Mouse (Mus musculus) embryonic facial prominence, embryonic 15.5 days (tissue): ENCODE data around the gene Cfd. TPM values are rescaled to one million over a fixed set of nuclear protein-coding genes. Genes with fewer than 3 reads are reported as not detected.

Experiments
- ATAC-seq: fragments of 200-750 bp; cut with Nextera tagmentation; 2 replicates; pipeline ENCODE4 v1.8.0; 2017; ENCODE audit warnings: low read depth, moderate TSS enrichment; ENCODE audit not compliant: insufficient number of reproducible peaks, low FRiP score, low TSS enrichment
- H3K27ac ChIP-seq: fragments of 300-500 bp; sonication (generic); replicated peaks from 2 replicates; pipeline ENCODE4 v1.5.1; 2015; ENCODE audit warnings: mild to moderate bottlenecking, inconsistent platforms
- H3K27me3 ChIP-seq: fragments of 300-500 bp; sonication (generic); 2 replicates; pipeline ENCODE4 v1.6.1; 2015; ENCODE audit warnings: inconsistent platforms
- H3K36me3 ChIP-seq: fragments of 300-500 bp; sonication (generic); 2 replicates; pipeline ENCODE4 v1.6.1; 2015; ENCODE audit warnings: mild to moderate bottlenecking, inconsistent platforms
- H3K4me1 ChIP-seq: fragments of 300-500 bp; sonication (generic); 2 replicates; pipeline ENCODE4 v1.6.1; 2015; ENCODE audit warnings: inconsistent platforms
- H3K4me2 ChIP-seq: fragments of 300-500 bp; sonication (generic); replicated peaks from 2 replicates; pipeline ENCODE4 v1.6.1; 2015; ENCODE audit warnings: mild to moderate bottlenecking, inconsistent platforms
- H3K4me3 ChIP-seq: fragments of 300-500 bp; sonication (generic); replicated peaks from 2 replicates; pipeline ENCODE4 v1.5.1; 2015; ENCODE audit warnings: mild to moderate bottlenecking, inconsistent platforms
- H3K9ac ChIP-seq: fragments of 300-500 bp; sonication (generic); 2 replicates; pipeline ENCODE4 v1.6.1; 2015; ENCODE audit warnings: inconsistent platforms
- H3K9me3 ChIP-seq: fragments of 300-500 bp; sonication (generic); replicated peaks from 2 replicates; pipeline ENCODE4 v1.6.1; 2016; ENCODE audit warnings: inconsistent platforms
- WGBS: fragments of 180-500 bp; shearing (Covaris S2); methylation state at CpG from one replicate; pipeline ENCODE4 v1.1.7; 2015; 5-methylcytosine and 5-hydroxymethylcytosine counted together
- polyA plus RNA-seq: library from polyadenylated mRNA; unstranded; fragments of >200 nt; fragmentation: Nextera tagmentation; extraction: Ambion mirVana; gene quantifications from 2 replicates; pipeline ENCODE4 v1.2.1, GENCODE M21; 2015

Cfd gene
- polyA plus RNA-seq, 1 experiment from 2014 or later: not detected

DNA sequence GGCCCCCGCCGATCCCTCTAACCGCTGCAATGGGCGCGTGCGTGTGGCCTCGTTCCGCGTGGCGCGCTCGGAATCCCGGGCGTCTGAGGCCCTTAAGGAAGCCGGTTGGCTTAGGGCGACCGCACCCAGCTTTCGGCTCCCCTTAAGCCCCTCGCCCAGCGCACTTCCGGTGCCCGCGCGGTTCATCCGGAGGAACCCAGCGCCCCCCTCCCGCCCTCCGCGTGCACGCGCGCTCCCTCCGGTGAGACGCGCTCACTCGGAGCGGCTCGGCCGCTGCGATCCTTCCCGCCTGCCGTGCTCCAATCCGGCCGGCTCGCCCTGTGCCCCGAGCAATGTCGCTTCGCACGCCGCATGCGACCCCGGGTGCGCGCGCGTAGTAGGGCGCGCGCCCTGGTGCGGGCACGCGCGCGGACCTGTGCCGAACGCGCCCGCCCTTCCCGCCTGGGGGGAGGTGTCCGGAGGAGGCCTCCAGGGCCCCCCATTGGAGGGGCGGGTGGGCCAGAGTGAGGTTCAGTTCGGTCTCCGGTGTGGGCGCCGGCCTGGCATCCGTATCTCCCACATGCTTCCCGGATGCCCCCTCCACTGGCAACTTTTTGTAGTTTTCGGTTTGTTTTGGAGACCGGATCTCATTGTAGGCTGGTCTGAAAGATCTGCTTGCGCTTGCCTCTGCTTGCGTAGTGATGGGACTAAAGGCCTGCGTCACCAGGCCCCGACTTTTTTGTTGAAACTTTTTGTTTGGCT is 35.7 kb upstream of the Cfd start:
- peak; percentile 6; the same call in 1 of the 2 replicates for ATAC-seq
- H3K4me2 ChIP-seq: peak overlapping the region; percentile 91
- no peaks in the 10 kb centered on the region for H3K9me3 ChIP-seq
- H3K9ac ChIP-seq: peak overlapping the region; percentile 100
- peak overlapping the region; percentile 97 for H3K4me3 ChIP-seq
- peak overlapping the region; percentile 100 for H3K27ac ChIP-seq
- peaks cover 28% of the 10 kb centered on the region for H3K36me3 ChIP-seq
- WGBS: under 1% methylated on average over 83 of the region's 83 CpGs
- H3K4me1 ChIP-seq: peaks cover 71% of the 10 kb centered on the region
- no peaks in the 10 kb centered on the region for H3K27me3 ChIP-seq

DNA sequence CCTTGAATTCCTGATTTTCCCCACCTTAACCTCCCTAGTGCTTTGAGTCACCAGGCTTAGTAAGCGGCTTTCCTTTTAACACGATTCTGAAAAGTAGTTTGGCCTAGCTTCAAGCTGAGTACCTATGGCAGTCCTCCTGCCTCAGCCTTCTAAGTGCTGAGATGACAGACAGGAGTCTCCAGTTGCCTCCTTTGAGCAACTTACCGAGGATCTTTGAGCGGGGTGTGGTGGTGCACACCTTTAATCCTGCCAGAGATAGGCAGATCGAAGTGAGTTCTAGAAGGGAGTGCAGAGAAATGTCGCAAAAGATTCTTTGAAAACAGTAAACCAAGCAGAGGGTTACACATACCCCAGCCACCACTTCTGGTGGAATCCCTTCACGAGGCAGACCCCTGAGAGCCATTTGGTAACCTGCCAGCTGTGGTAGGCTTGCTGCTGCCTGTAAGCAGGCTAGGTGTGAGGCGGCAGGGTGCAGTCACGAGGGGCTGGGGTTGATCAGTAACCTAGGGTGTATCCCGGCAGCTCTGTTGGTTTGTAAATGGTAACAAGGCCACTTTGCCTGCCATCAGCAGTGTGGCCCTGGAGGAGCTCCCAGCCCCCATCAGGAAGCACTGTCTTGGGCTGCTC is 35.0 kb upstream of the Cfd start:
- peak overlapping the region; percentile 91 for H3K4me2 ChIP-seq
- H3K27me3 ChIP-seq: no peaks in the 10 kb centered on the region
- H3K9me3 ChIP-seq: no peaks in the 10 kb centered on the region
- H3K9ac ChIP-seq: peak overlapping the region; percentile 100
- WGBS: under 1% methylated on average over 10 of the region's 10 CpGs
- peaks cover 75% of the 10 kb centered on the region for H3K4me1 ChIP-seq
- peak overlapping the region; percentile 97 for H3K4me3 ChIP-seq
- no peak for ATAC-seq
- peak overlapping the region; percentile 100 for H3K27ac ChIP-seq
- peaks cover 35% of the 10 kb centered on the region for H3K36me3 ChIP-seq

DNA sequence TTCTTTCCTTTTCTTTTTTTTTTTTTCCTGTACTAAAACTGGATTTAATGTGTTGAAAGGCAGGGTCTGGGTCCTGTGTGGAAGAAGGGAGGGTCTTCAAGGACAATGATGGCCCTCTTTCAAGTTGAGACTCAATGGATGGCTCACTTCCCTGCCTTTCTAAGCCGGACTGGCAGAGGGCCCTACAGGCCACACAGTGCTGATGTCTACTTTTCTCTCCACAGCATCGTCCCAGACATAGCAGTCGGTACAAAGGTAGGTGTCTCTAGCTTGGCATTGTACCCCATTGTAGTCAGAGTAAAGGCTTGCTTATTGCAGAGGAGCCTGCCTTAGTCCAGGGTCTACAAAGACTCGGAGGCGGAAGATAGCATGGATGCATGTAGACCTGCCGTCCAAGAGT is 34.4 kb upstream of the Cfd start:
- 28% methylated on average over 6 of the region's 6 CpGs for WGBS
- Histone ChIP-seq H3K9ac (peak overlapping the region; percentile 100), H3K27ac (peak overlapping the region; percentile 100), H3K4me3 (peak overlapping the region; percentile 97), H3K36me3 (peaks cover 41% of the 10 kb centered on the region), H3K4me2 (peak overlapping the region; percentile 91), H3K27me3 (no peaks in the 10 kb centered on the region), H3K9me3 (no peaks in the 10 kb centered on the region), H3K4me1 (peaks cover 75% of the 10 kb centered on the region)
- ATAC-seq: no peak

DNA sequence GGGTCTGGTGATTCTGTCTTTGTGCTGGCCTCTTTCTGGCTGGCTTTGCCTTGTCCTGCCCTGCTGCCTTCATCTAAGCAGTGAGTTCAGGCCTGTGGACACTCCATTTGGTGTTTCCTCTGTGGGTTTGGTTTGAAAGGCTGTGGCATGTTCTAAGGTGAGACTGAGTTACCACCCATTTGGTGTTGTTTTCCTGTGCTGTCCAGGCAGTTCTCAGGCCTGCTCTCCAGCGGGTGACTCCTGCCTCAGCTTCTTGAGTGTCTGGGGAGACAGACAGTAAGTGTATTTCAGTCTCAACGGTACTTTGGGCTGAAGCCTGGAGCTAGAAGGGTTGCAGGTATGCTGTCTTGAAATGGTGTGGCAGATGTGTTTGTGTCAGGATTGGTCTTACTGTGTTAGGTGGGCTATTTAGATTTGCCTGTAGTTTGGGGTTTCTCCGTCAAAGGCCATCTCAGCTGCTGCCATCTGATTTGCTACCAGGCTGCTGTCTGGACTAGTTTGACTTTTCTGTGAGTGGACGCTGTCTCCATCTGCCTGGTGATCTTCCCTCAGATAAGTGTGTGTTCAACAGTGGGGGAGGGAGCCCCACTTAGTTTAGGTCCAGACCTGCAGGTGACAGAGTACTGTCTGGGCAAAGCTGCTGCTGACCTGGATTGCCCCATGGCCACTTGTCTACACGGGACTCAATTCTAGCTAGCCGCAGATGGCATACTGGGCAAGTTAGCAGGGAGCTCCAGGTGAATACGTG is 33.8 kb upstream of the Cfd start:
- no peak for ATAC-seq
- 37% methylated on average over 7 of the region's 7 CpGs for WGBS
- Histone ChIP-seq H3K4me1 (peaks cover 74% of the 10 kb centered on the region), H3K36me3 (peaks cover 47% of the 10 kb centered on the region), H3K27ac (peak overlapping the region; percentile 100), H3K9me3 (no peaks in the 10 kb centered on the region), H3K4me2 (peak overlapping the region; percentile 91), H3K27me3 (no peaks in the 10 kb centered on the region), H3K9ac (peak overlapping the region; percentile 100), H3K4me3 (peak overlapping the region; percentile 97)

DNA sequence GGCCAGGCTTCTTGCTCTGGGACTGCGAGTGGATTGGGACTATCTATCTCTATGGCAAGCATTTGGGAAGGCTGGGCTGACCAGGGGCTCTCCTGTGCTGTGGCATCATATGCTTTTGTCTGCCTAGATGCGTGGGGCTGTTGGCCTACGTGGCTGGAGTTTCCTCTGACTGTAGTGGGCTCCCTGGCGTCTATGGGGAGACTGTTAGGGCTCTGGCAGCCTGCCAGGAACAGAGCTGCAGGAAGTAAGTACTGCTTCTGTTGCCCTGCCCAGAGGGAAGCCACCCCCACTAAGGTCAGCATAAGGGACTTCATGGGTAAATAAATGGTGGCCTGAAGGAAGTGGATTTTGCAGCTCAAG is 33.2 kb upstream of the Cfd start:
- Histone ChIP-seq H3K27me3 (no peaks in the 10 kb centered on the region), H3K4me1 (peaks cover 74% of the 10 kb centered on the region), H3K4me2 (peak overlapping the region; percentile 91), H3K27ac (peak overlapping the region; percentile 69), H3K9me3 (no peaks in the 10 kb centered on the region), H3K36me3 (peaks cover 53% of the 10 kb centered on the region), H3K9ac (peak overlapping the region; percentile 100; the same call in 1 of the 2 replicates), H3K4me3 (peak overlapping the region; percentile 97)
- 12% methylated on average over 4 of the region's 4 CpGs for WGBS
- no peak for ATAC-seq

DNA sequence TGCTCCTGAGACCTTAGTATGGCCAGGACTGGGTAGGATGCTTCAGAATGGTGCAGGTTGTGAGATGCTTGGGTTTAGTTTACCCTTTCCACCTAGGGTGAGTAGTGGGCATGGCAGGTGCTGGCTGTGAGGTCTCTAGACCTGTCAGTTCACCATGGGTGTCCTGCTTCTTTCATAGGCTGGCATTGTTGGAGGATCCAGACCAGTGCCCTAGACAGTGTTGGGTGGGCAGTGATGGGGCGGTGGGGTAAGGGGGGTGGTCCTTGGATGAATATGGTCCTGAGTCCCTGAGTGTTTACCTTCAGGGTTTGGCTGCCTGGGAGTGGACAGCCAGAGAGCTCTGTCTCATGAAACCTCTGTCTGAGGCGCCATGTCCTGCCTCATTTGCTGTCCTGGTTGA is 32.8 kb upstream of the Cfd start:
- Histone ChIP-seq H3K4me1 (peaks cover 71% of the 10 kb centered on the region), H3K4me3 (peak overlapping the region; percentile 97), H3K9ac (0 out of 2 replicates have a peak overlapping the region, but pooled peaks have one; percentile 100), H3K9me3 (no peaks in the 10 kb centered on the region), H3K36me3 (peaks cover 57% of the 10 kb centered on the region), H3K27ac (peak overlapping the region; percentile 69), H3K4me2 (peak overlapping the region; percentile 91), H3K27me3 (no peaks in the 10 kb centered on the region)
- no peak for ATAC-seq
- 63% methylated on average over 2 of the region's 2 CpGs for WGBS

DNA sequence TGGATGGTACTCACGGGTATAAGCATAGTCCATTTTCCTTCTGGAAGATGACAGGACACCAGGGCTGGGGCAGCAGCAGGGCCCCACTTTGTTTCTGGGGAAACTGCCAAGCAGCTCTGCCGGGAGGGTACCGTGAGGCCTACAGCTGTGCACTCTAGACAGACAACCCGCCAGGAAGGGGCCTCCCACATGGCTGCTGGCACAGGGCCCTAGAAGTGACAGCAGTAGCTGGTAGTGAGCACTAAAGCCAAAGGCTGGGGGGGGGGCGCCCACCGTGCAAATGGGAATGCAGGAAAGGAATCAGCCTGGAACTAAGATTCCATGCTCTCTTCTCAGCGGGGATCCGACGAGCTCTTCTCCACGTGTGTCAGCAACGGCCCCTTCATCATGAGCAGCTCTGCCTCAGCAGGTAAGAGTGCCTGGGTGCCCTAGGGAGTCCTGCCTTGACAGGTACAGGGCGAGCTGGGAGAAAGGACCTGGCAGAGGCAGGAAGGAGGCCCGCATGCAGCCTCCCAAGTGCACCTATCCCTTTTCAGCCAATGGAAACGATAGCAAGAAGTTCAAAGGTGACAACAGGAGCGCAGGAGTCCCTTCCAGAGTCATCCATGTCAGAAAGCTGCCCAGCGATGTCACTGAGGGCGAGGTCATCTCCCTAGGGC is 32.1 kb upstream of the Cfd start:
- no peaks in the 10 kb centered on the region for H3K27me3 ChIP-seq
- H3K4me1 ChIP-seq: peaks cover 66% of the 10 kb centered on the region
- ATAC-seq: no peak
- no peaks in the 10 kb centered on the region for H3K9me3 ChIP-seq
- H3K9ac ChIP-seq: 0 out of 2 replicates have a peak overlapping the region, but pooled peaks have one; percentile 100
- H3K4me2 ChIP-seq: peak overlapping the region; percentile 91
- peak overlapping the region; percentile 69 for H3K27ac ChIP-seq
- 26% methylated on average over 17 of the region's 17 CpGs for WGBS
- H3K4me3 ChIP-seq: peak overlapping the region; percentile 97
- peaks cover 64% of the 10 kb centered on the region for H3K36me3 ChIP-seq

DNA sequence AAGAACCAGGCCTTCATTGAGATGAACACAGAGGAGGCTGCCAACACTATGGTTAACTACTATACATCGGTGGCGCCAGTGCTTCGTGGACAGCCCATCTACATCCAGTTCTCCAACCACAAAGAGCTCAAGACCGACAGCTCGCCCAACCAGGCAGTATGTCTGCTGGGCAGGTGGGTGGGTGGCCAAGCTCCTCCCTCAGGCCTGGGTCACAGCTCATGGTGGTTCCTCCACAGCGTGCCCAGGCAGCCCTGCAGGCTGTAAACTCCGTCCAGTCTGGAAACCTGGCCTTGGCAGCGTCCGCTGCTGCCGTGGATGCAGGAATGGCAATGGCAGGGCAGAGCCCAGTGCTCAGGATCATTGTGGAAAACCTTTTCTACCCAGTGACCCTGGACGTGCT is 31.5 kb upstream of the Cfd start:
- ATAC-seq: no peak
- H3K9ac ChIP-seq: no peak overlapping the region
- no peak overlapping the region for H3K4me2 ChIP-seq
- peaks cover 68% of the 10 kb centered on the region for H3K36me3 ChIP-seq
- H3K9me3 ChIP-seq: no peaks in the 10 kb centered on the region
- H3K27ac ChIP-seq: peak overlapping the region; percentile 69; the same call in 1 of the 2 replicates
- WGBS: 72% methylated on average over 11 of the region's 11 CpGs
- peaks cover 66% of the 10 kb centered on the region for H3K4me1 ChIP-seq
- no peaks in the 10 kb centered on the region for H3K27me3 ChIP-seq
- H3K4me3 ChIP-seq: no peak overlapping the region

DNA sequence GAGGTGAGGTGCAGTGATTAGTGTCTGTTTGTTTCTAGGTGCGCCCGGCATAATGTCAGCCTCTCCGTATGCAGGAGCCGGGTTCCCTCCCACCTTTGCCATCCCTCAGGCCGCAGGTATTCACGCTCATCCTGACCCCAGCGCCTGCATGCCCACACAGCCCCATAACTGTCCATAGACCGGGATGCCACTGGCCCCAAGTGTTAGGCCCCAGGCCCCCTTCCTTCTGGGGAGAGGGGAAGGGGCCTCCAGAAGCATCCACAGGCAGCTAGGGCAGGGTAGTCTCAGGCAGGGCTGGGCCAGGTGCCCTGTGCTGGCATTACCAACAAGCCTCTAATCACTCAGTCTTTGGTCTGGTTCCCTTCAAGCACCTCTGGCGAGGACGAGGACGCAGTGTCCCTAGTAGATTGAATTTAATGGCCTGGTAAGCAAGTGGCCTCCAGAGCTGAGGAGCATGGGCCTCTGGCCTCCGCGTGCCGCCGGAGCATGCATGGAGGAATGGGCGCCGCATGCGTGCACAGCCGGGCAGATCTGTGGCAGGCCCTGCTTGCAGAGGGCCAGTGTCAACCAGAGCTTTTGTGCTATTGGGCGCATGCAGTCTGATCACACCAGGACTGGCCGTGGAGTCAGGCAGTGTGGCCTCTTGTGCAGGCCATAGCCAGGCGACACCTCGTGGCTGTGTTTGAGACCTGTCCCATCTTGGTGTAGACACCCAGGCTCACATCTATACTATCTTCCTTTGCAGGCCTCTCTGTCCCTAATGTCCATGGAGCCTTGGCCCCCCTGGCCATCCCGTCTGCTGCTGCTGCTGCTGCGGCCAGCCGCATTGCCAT is 30.4 kb upstream of the Cfd start:
- H3K27me3 ChIP-seq: no peaks in the 10 kb centered on the region

More for the DNA sequence above, 30.4 kb upstream of the Cfd start:
- Histone ChIP-seq H3K9ac (no peak overlapping the region), H3K36me3 (peaks cover 74% of the 10 kb centered on the region), H3K9me3 (no peaks in the 10 kb centered on the region), H3K4me3 (no peak overlapping the region), H3K4me1 (peaks cover 73% of the 10 kb centered on the region), H3K4me2 (0 out of 2 replicates have a peak overlapping the region, but pooled peaks have one; percentile 2), H3K27ac (peak overlapping the region; percentile 66; the same call in 1 of the 2 replicates)
- ATAC-seq: no peak
- WGBS: 89% methylated on average over 26 of the region's 26 CpGs
